Comparison of ENCODE assay signal across 16 mouse cellular contexts in genomic region chr7:84116621-84117542, GRCm38 (mm10). TPM values are rescaled to one million over a fixed set of nuclear protein-coding genes. Genes with fewer than 3 reads are reported as not detected.
DNase-seq lines count a peak whose midpoint lies in the region; ATAC-seq lines count a peak whose summit lies in the region.
"Had no signal": no experiment of that assay in that cellular context is flagged by ENCODE, and none has a peak within 500 bp of the region (broad histone marks: within the 10 kb centered on the region; RNA-seq: fewer than 3 reads in every experiment).

No protein-coding gene starts in this region.

- H3K4me3 ChIP-seq in lung, embryonic 15.5 days = no peak overlapping the region
- no peak overlapping the region for H3K4me3 ChIP-seq in heart, embryonic 16.5 days (ENCODE audit: low read length)
- H3K4me3 ChIP-seq: hindbrain, embryonic 10.5 days; limb, embryonic 13.5 days; neural tube, embryonic 13.5 days had no signal

- H3K4me2 ChIP-seq in lung, embryonic 15.5 days = no peak overlapping the region
- no peak overlapping the region for H3K4me2 ChIP-seq in heart, embryonic 16.5 days (ENCODE audit: low read depth, low read length)
- H3K4me2 ChIP-seq: limb, embryonic 13.5 days; neural tube, embryonic 13.5 days had no signal

- no peak overlapping the region for H3K9ac ChIP-seq in lung, embryonic 15.5 days
- no peak overlapping the region for H3K9ac ChIP-seq in heart, embryonic 16.5 days (ENCODE audit: low read length)
- H3K9ac ChIP-seq: limb, embryonic 13.5 days; neural tube, embryonic 13.5 days had no signal

- 48% methylated on average over 7 of the region's 7 CpGs for WGBS in lung, embryonic 15.5 days
- WGBS in heart, embryonic 16.5 days = 48% methylated on average over 7 of the region's 7 CpGs

- intact Hi-C loops in heart, postnatal 25 days (cut with DNase I) = no loop called here

- DNase-seq in heart, adult 9 months (ENCODE audit: low spot score in 2 of 2) = peak; percentile 29 to 42
- DNase-seq in heart, postnatal 25 days (ENCODE audit: low spot score) = no peak
- no peak for DNase-seq in lung, postnatal 10 days
- DNase-seq in thymus, postnatal 14 days = peak; percentile 50
- no peak for DNase-seq in right cerebral cortex, postnatal 25 days
- no peak for DNase-seq in retina, postnatal 1 day
- DNase-seq: cerebellum, adult 8-10 months; embryo, embryonic 11 days; layer of hippocampus, postnatal 36 days; lung, postnatal 4 days had no signal

- H3K4me1 ChIP-seq in lung, embryonic 15.5 days = peaks cover 79% of the 10 kb centered on the region
- peaks cover 71% of the 10 kb centered on the region for H3K4me1 ChIP-seq in heart, embryonic 16.5 days (ENCODE audit: control insufficient read depth, insufficient read depth, low read length)

- H3K9me3 ChIP-seq in lung, embryonic 15.5 days = no peaks in the 10 kb centered on the region
- H3K9me3 ChIP-seq in heart, embryonic 16.5 days (replicated peaks; ENCODE audit: control insufficient read depth, low read length) = no peaks in the 10 kb centered on the region
- H3K9me3 ChIP-seq: hindbrain, embryonic 10.5 days; limb, embryonic 13.5 days; neural tube, embryonic 13.5 days had no signal

- peak overlapping the region; percentile 53 for H3K27ac ChIP-seq in lung, embryonic 15.5 days
- peak overlapping the region; percentile 13; the same call in 1 of the 2 replicates for H3K27ac ChIP-seq in heart, embryonic 16.5 days (ENCODE audit: low read length)
- H3K27ac ChIP-seq: hindbrain, embryonic 10.5 days; limb, embryonic 13.5 days; neural tube, embryonic 13.5 days had no signal

- ATAC-seq in lung, embryonic 15.5 days (ENCODE audit: borderline replicate concordance, extremely low read depth, low FRiP score, low TSS enrichment) = no peak
- ATAC-seq in heart, embryonic 16.5 days (replicated peaks; ENCODE audit: extremely low read depth, insufficient read depth, low FRiP score) = no peak
- ATAC-seq: midbrain, embryonic 16.5 days had no signal

- H3K27me3 ChIP-seq in lung, embryonic 15.5 days = no peaks in the 10 kb centered on the region
- no peaks in the 10 kb centered on the region for H3K27me3 ChIP-seq in heart, embryonic 16.5 days (ENCODE audit: control insufficient read depth, insufficient read depth, low read length)
- H3K27me3 ChIP-seq: limb, embryonic 13.5 days; neural tube, embryonic 13.5 days had no signal

- H3K36me3 ChIP-seq in lung, embryonic 15.5 days = peaks cover 13% of the 10 kb centered on the region
- peaks cover 13% of the 10 kb centered on the region for H3K36me3 ChIP-seq in heart, embryonic 16.5 days (ENCODE audit: control insufficient read depth, insufficient read depth)

RNA-seq across cellular contexts. Expression of gene Cemip, which starts 30.6 kb away (rescaled TPM):
- total RNA-seq in heart, postnatal 25 days (2021) = under 1 TPM; 0.13 to 0.17 TPM
- polyA plus RNA-seq in lung, embryonic 15.5 days (2015; fragmentation: Nextera tagmentation; extraction: Ambion mirVana) = 1.4 and 1.6 TPM in 2 replicates
- 0.32 and 0.64 TPM in 2 replicates for polyA plus RNA-seq in heart, embryonic 16.5 days (2015; fragmentation: Nextera tagmentation; extraction: Ambion mirVana)

RNA-seq across cellular contexts. Expression of gene Abhd17c, which starts 34.8 kb away (rescaled TPM):
- total RNA-seq in heart, postnatal 25 days (2021) = 10 to 100 TPM; 32.1 to 32.4 TPM
- 64.3 and 68.7 TPM in 2 replicates for polyA plus RNA-seq in lung, embryonic 15.5 days (2015; fragmentation: Nextera tagmentation; extraction: Ambion mirVana)
- 14.5 and 34.1 TPM in 2 replicates for polyA plus RNA-seq in heart, embryonic 16.5 days (2015; fragmentation: Nextera tagmentation; extraction: Ambion mirVana)

Comparison
In these comparisons a context has a peak if more than half of its experiments do, and no peak if none do; other contexts are left out.
1. DNase-seq: peak in heart, adult 9 months (2 of 2) and thymus, postnatal 14 days (single experiment); none in heart, postnatal 25 days (single experiment), lung, postnatal 10 days (single experiment), right cerebral cortex, postnatal 25 days (single experiment) and retina, postnatal 1 day (single experiment).